Mouse (Mus musculus): Measurements from ENCODE around the gene Nhlrc4.

DNA sequence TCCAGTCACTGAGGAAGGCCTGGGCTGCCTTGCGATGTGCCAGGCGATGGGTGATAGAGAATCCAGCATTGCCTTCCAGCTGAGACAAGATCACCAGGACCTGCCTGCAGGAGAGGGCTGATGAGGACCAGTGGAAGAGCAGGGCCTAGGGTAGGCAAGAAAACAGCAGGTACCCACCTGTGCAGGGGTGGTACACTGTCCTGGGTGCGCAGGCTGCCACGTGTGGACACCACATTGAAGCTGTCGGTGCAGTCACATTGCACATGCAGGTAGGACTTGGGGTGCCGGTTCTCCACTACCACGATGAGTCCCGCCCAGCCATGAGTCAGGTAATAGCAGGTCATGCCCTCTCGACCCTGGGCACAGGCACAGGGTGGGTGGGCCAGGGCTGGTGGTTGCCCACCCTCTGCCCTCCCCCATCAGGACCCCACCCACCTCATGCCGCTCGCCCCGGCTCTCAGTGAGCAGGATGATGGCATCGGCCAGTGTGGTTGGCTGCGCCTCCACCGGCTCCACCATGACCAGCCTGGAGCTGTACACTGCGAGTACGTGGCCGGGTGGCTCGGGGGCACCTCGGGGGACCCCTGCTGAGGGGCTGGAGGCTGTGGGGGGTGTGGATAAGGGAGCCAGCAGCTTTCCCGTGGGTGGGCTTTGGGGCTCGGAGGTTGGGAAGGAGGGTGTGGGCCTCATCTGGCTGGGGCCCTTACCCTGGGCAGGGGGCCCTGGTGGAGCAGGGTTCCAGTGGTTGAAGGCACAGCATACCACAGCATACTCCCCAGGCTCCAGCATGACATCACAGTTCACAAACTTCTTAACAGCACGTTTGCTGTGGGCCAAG lies 15.1 kb upstream of the Nhlrc4 start:
- TF ChIP-seq CTCF (IDR thresholded peaks at IDR 0.05; ENCODE audit: borderline replicate concordance, extremely low read depth, insufficient read depth, insufficient read length) (no peak), POLR2A (IDR thresholded peaks at IDR 0.05; ENCODE audit: borderline replicate concordance, extremely low read depth, insufficient read depth, insufficient read length, poor library complexity, severe bottlenecking) (no peak)

All from brain, embryonic 14.5 days (tissue).